Mouse (Mus musculus): ENCODE data around the gene Trim71. TPM values are rescaled to one million over a fixed set of nuclear protein-coding genes. Genes with fewer than 3 reads are reported as not detected.

The Trim71 gene
- total and polyA plus RNA-seq, 2 experiments from 2014 or later, result under 0.01 TPM; not detected in 1

GRCm38 (mm10) chr9:114601096-114601495 lies 36.9 kb upstream of the Trim71 start:
- Histone ChIP-seq H3K4me3 (ENCODE audit: low read depth, low read length) (no peak overlapping the region), H3K9me3 (replicated peaks; ENCODE audit: control insufficient read depth, low read length) (no peaks in the 10 kb centered on the region), H3K27ac (ENCODE audit: low read depth) (no peak overlapping the region), H3K36me3 (replicated peaks; ENCODE audit: control insufficient read depth, insufficient read depth, low read length) (peaks cover 44% of the 10 kb centered on the region), H3K4me1 (ENCODE audit: control insufficient read depth, insufficient read depth) (no peaks in the 10 kb centered on the region), H3K27me3 (ENCODE audit: control insufficient read depth, insufficient read depth, low read length) (no peaks in the 10 kb centered on the region), H3K4me2 (ENCODE audit: low read depth, low read length) (no peak overlapping the region), H3K9ac (replicated peaks; ENCODE audit: low read depth, low read length) (no peak overlapping the region)
- ATAC-seq (ENCODE audit: insufficient read depth, low read depth) (no peak), DNase-seq (ENCODE audit: low spot score) (no peak)
- TF ChIP-seq CTCF (IDR thresholded peaks at IDR 0.05; ENCODE audit: low read depth) (no peak), EP300 (IDR thresholded peaks at IDR 0.05; ENCODE audit: low read depth) (no peak)
- 78% methylated on average over 1 of the region's 1 CpGs for WGBS

GRCm38 (mm10) chr9:114585017-114585345 lies 20.8 kb upstream of the Trim71 start:
- Histone ChIP-seq H3K4me1 (ENCODE audit: control insufficient read depth, insufficient read depth) (no peaks in the 10 kb centered on the region), H3K36me3 (replicated peaks; ENCODE audit: control insufficient read depth, insufficient read depth, low read length) (peaks cover 18% of the 10 kb centered on the region), H3K27ac (ENCODE audit: low read depth) (no peak overlapping the region), H3K9me3 (replicated peaks; ENCODE audit: control insufficient read depth, low read length) (no peaks in the 10 kb centered on the region), H3K9ac (replicated peaks; ENCODE audit: low read depth, low read length) (no peak overlapping the region), H3K4me3 (ENCODE audit: low read depth, low read length) (no peak overlapping the region), H3K4me2 (ENCODE audit: low read depth, low read length) (no peak overlapping the region), H3K27me3 (ENCODE audit: control insufficient read depth, insufficient read depth, low read length) (no peaks in the 10 kb centered on the region)
- WGBS, result 65% methylated on average over 5 of the region's 5 CpGs
- DNase-seq (ENCODE audit: low spot score) (no peak), ATAC-seq (ENCODE audit: insufficient read depth, low read depth) (0 out of 2 replicates have a peak, but pooled peaks have one; percentile 6)
- TF ChIP-seq CTCF (IDR thresholded peaks at IDR 0.05; ENCODE audit: low read depth), result 0 out of 2 replicates have a peak, but pooled peaks have one; percentile 13
- TF ChIP-seq EP300 (IDR thresholded peaks at IDR 0.05; ENCODE audit: low read depth), result no peak

DNA sequence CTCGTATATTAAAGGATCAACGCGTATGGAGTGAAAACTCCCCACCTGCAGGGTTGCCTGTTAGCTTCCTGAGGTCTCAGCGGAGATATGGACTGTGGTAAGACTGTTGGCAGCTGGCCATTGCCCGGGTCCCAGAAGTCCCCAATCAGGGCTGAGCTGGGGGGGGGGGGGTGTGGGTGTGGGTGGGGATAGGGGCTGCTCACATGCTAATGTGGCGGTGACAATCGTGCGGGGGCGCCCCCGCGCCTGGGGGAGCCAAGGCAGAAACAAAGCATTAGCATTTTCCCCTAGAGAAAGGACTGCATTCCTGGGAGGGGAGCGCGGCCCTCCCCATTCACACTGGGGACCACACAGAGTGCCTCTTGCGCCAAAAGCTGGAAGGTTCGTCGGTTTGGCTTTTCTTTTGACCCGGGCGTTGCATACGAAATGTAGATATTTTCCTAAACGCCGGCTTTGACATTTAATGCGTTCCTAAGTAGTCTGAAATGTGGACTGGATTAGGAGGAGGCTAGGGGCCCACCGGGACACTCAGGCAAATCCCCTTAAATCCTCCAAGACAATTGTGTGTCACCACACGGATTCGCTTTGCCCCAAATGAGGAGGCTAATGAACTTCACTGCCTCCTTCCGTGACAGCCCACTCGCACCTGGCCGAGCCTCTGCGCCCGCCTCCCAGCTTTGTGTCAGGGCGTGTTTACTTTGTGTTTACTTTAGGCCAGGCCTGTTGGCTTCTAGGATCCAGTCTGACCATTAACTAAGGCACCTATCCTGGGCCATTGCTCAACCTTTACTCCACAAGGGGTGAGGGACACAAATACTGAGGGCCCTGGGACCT lies 20.2 kb upstream of the Trim71 start:
- WGBS, result 17% methylated on average over 29 of the region's 31 CpGs
- H3K4me1 ChIP-seq (ENCODE audit: control insufficient read depth, insufficient read depth), result no peaks in the 10 kb centered on the region
- H3K9ac ChIP-seq (replicated peaks; ENCODE audit: low read depth, low read length), result peak overlapping the region; percentile 21; the same call in 1 of the 2 replicates
- H3K4me3 ChIP-seq (ENCODE audit: low read depth, low read length), result peak overlapping the region; percentile 47
- H3K27me3 ChIP-seq (ENCODE audit: control insufficient read depth, insufficient read depth, low read length), result no peaks in the 10 kb centered on the region
- ATAC-seq (ENCODE audit: insufficient read depth, low read depth), result peak; percentile 12; the same call in 1 of the 2 replicates
- no peaks in the 10 kb centered on the region for H3K9me3 ChIP-seq (replicated peaks; ENCODE audit: control insufficient read depth, low read length)
- no peak for DNase-seq (ENCODE audit: low spot score)
- TF ChIP-seq CTCF (IDR thresholded peaks at IDR 0.05; ENCODE audit: low read depth) (no peak), EP300 (IDR thresholded peaks at IDR 0.05; ENCODE audit: low read depth) (no peak)
- H3K4me2 ChIP-seq (ENCODE audit: low read depth, low read length), result peak overlapping the region; percentile 78
- no peak overlapping the region for H3K27ac ChIP-seq (ENCODE audit: low read depth)
- peaks cover 18% of the 10 kb centered on the region for H3K36me3 ChIP-seq (replicated peaks; ENCODE audit: control insufficient read depth, insufficient read depth, low read length)

DNA sequence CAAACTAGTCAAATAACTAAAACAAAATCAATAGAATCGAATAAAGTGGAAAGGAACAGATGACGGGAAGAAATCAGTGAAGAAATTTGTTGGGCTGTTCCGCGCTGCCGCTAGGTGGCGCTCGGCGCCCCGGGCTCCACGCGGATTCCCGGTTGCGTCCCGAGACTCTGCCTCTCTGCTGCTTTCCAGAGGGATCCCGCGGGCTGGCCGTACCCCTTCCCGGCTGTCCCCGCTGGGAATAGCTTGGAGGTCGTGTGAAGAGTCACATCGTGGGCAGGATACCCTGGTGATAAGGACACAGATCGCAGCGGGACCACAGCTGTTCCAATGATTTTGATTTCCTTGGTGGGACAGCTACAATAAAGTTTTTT lies 19.6 kb upstream of the Trim71 start:
- no peak overlapping the region for H3K27ac ChIP-seq (ENCODE audit: low read depth)
- peak overlapping the region; percentile 47 for H3K4me3 ChIP-seq (ENCODE audit: low read depth, low read length)
- peak; percentile 50; the same call in 1 of the 2 replicates for ATAC-seq (ENCODE audit: insufficient read depth, low read depth)
- no peaks in the 10 kb centered on the region for H3K27me3 ChIP-seq (ENCODE audit: control insufficient read depth, insufficient read depth, low read length)
- DNase-seq (ENCODE audit: low spot score), result peak; percentile 69
- peak overlapping the region; percentile 78 for H3K4me2 ChIP-seq (ENCODE audit: low read depth, low read length)
- no peaks in the 10 kb centered on the region for H3K9me3 ChIP-seq (replicated peaks; ENCODE audit: control insufficient read depth, low read length)
- under 1% methylated on average over 23 of the region's 23 CpGs for WGBS
- peak overlapping the region; percentile 21; the same call in 1 of the 2 replicates for H3K9ac ChIP-seq (replicated peaks; ENCODE audit: low read depth, low read length)
- no peak for TF ChIP-seq EP300 (IDR thresholded peaks at IDR 0.05; ENCODE audit: low read depth)
- peak; percentile 79 for TF ChIP-seq CTCF (IDR thresholded peaks at IDR 0.05; ENCODE audit: low read depth)
- H3K4me1 ChIP-seq (ENCODE audit: control insufficient read depth, insufficient read depth), result no peaks in the 10 kb centered on the region
- peaks cover 13% of the 10 kb centered on the region for H3K36me3 ChIP-seq (replicated peaks; ENCODE audit: control insufficient read depth, insufficient read depth, low read length)

DNA sequence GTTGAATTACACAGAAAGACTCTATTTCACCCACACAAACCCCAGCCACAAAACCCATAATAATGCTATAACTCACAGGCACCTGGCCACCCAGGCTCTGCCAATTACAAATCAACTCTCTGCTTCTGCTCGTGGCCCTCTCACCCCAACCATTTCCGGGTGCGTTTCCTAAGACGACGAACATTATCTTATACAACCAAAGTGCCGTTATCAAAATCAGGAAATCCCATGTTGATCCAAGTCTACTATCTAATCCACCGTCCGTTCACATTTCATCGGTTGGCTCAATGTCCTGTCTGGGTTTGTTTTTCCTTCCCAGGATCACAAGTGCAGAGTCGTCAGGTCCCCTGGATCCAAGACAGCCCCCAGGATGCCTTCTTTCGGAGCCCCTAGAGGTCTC lies 14.5 kb upstream of the Trim71 start:
- WGBS, result 24% methylated on average over 11 of the region's 11 CpGs
- TF ChIP-seq CTCF (IDR thresholded peaks at IDR 0.05; ENCODE audit: low read depth) (no peak), EP300 (IDR thresholded peaks at IDR 0.05; ENCODE audit: low read depth) (no peak)
- Histone ChIP-seq H3K9ac (replicated peaks; ENCODE audit: low read depth, low read length) (no peak overlapping the region), H3K4me1 (ENCODE audit: control insufficient read depth, insufficient read depth) (no peaks in the 10 kb centered on the region), H3K4me2 (ENCODE audit: low read depth, low read length) (no peak overlapping the region), H3K27me3 (ENCODE audit: control insufficient read depth, insufficient read depth, low read length) (no peaks in the 10 kb centered on the region), H3K36me3 (replicated peaks; ENCODE audit: control insufficient read depth, insufficient read depth, low read length) (no peaks in the 10 kb centered on the region), H3K4me3 (ENCODE audit: low read depth, low read length) (no peak overlapping the region), H3K9me3 (replicated peaks; ENCODE audit: control insufficient read depth, low read length) (no peaks in the 10 kb centered on the region), H3K27ac (ENCODE audit: low read depth) (no peak overlapping the region)
- DNase-seq (ENCODE audit: low spot score), result no peak
- no peak for ATAC-seq (ENCODE audit: insufficient read depth, low read depth)
